In the genomic region with DNA sequence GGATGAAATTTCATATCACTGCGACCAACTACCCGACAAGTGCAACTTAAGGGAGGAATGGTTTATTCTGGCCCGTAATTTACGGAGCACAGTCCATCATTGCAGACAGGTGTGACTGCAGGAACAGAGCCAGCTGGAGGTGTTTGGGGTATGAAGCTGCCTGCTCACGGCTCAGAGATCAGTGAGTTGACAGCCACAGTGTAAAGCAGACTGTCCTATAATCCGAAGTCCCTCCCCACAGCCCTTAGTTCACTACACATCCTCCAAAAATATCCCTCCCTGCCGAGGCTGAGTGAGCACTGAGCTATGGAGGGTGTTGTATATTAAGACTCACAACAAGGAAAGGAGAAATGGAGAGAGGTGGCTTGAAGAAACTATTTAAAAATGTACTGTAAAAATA, we compare ENCODE assay signal across 17 mouse cellular contexts.
"Had no signal": no experiment of that assay in that cellular context is flagged by ENCODE, and none has a peak within 500 bp of the region (broad histone marks: within the 10 kb centered on the region; RNA-seq: fewer than 3 reads in every experiment).

No protein-coding gene starts in this region.

- H3K27ac ChIP-seq: lung, embryonic 15.5 days; macrophage; midbrain, embryonic 12.5 days; neural tube, embryonic 12.5 days; stomach, embryonic 15.5 days; stomach, postnatal 0 days had no signal

- H3K9me3 ChIP-seq: lung, embryonic 15.5 days; midbrain, embryonic 12.5 days; neural tube, embryonic 12.5 days; stomach, embryonic 15.5 days had no signal

- DNase-seq: liver, postnatal 0 days; lung, adult 2 months; lung, postnatal 14 days; lung, postnatal 36 days; midbrain, embryonic 14.5 days; right cerebral cortex, postnatal 14 days; thymus, adult 2 months; thymus, postnatal 25 days; thymus, postnatal 4 days had no signal

- H3K27me3 ChIP-seq: lung, embryonic 15.5 days; megakaryocyte, embryonic 14.5 days; midbrain, embryonic 12.5 days; neural tube, embryonic 12.5 days; stomach, embryonic 15.5 days had no signal

- H3K9ac ChIP-seq: liver, postnatal 0 days; lung, embryonic 15.5 days; midbrain, embryonic 12.5 days; neural tube, embryonic 12.5 days; stomach, embryonic 15.5 days had no signal

- H3K4me3 ChIP-seq: lung, embryonic 15.5 days; megakaryocyte, embryonic 14.5 days; midbrain, embryonic 12.5 days; neural tube, embryonic 12.5 days; stomach, embryonic 15.5 days had no signal

- H3K36me3 ChIP-seq: lung, embryonic 15.5 days; midbrain, embryonic 12.5 days; neural tube, embryonic 12.5 days; stomach, embryonic 15.5 days had no signal

- H3K4me2 ChIP-seq: lung, embryonic 15.5 days; midbrain, embryonic 12.5 days; neural tube, embryonic 12.5 days; stomach, embryonic 15.5 days had no signal

- ATAC-seq: liver, postnatal 0 days; lung, postnatal 0 days had no signal

- H3K4me1 ChIP-seq: lung, embryonic 15.5 days; megakaryocyte, embryonic 14.5 days; midbrain, embryonic 12.5 days; neural tube, embryonic 12.5 days; stomach, embryonic 15.5 days had no signal
